Mouse (Mus musculus): Measurements from ENCODE around the gene Ifitm5. TPM values are rescaled to one million over a fixed set of nuclear protein-coding genes. Genes with fewer than 3 reads are reported as not detected.
"Not testable (repeated sequence)": the region's sequence is repeated elsewhere in the genome, so short reads cannot be mapped to it uniquely, and the experiment has no call there.

Gene Ifitm5
- polyA plus RNA-seq, 1 experiment: not detected

DNA sequence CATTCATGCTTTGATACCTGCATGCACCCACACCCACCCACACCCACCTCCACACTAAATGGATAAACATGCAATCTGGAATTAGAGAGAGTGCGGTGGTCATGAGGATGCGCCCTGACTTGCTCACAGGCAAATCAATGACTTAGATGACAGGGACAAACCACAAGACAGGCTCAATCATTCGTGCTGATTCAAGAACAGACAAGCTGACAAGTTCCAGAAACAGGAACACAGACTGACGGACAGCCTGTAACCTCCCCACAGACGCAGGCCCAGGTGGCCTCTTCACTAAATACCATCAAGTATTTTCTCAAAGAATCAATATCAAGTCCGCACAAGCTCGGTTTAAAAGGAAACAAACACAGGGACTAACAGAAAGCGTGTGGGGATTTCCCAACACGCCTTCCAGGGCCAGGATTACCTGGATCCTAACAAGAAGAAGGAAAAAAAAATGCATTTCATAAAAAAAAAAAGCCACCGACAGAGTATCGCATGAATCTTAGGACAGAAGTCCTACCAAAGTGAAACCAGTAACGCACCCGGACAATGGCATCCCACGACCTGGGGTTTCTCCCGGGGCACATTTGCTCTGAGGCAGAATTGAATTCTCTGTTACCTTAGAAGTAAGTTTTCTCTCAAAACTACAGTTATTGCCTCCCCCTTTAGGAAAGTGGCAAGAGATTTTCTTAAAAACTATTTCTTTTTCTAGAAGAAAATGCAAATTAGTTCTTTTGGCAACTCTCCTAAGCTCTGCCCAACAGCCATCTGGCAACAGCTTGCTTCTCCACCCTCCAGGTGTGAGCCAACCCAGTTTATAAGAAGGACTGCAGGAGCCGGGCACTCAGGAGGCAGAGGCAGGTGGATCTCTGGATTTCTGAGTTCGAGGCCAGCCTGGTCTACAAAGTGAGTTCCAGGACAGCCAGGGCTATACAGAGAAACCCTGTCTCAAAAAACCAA, 37.4 kb upstream of the Ifitm5 start:
- no peak overlapping the region for H3K27ac ChIP-seq (ENCODE audit: control insufficient read depth, insufficient read depth, low read depth, low read length, poor library complexity)
- WGBS: 40% methylated on average over 17 of the region's 17 CpGs
- H3K4me1 ChIP-seq (ENCODE audit: control insufficient read depth, insufficient read depth, low read length): peaks cover 7% of the 10 kb centered on the region
- TF ChIP-seq CTCF (IDR thresholded peaks at IDR 0.05; ENCODE audit: control insufficient read depth, insufficient read depth, low read length) (no peak), POLR2A (IDR thresholded peaks at IDR 0.05; ENCODE audit: borderline replicate concordance, control insufficient read depth, low read depth, low read length) (no peak)
- no peak overlapping the region for H3K4me3 ChIP-seq (replicated peaks; ENCODE audit: control insufficient read depth, low read depth, low read length)

DNA sequence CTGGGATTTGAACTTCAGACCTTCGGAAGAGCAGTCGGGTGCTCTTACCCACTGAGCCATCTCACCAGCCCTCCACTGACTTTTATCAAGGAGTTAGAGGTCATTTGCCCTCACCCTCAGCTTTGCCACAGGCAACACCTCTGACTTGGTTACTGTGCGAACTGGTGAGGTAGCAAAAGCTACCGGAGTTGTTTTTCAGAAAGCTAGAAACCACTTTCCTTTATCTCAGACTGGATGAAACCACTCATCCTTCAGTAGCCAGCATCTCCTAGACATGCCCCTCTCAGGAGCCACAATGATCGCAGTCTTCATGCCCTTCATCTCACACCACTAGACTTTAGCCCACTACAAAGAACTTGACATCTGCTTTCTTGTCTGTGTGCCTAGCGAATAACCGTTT, 32.9 kb upstream of the Ifitm5 start:
- TF ChIP-seq CTCF (IDR thresholded peaks at IDR 0.05; ENCODE audit: control insufficient read depth, insufficient read depth, low read length) (no peak), POLR2A (IDR thresholded peaks at IDR 0.05; ENCODE audit: borderline replicate concordance, control insufficient read depth, low read depth, low read length) (no peak)
- Histone ChIP-seq H3K4me1 (ENCODE audit: control insufficient read depth, insufficient read depth, low read length) (peaks cover 6% of the 10 kb centered on the region), H3K27ac (ENCODE audit: control insufficient read depth, insufficient read depth, low read depth, low read length, poor library complexity) (no peak overlapping the region), H3K4me3 (replicated peaks; ENCODE audit: control insufficient read depth, low read depth, low read length) (no peak overlapping the region)
- WGBS: 65% methylated on average over 7 of the region's 7 CpGs

DNA sequence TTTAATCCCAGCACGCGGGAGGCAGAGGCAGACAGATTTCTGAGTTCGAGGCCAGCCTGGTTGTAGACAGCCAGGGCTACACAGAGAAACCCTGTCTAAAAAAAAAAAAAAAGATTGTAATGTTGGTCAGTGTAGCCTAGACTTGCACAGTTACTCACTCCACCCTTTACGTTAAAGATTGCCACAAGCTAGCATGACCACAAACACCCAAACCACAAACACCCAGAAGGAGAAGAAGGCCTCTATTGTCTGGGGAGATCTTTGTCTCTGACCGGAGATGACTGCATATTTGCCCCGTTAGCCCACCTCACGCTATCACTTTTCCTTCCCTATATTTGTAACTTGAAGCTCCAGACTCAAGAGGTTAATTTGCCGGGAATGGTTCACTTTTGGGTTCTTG, 31.6 kb upstream of the Ifitm5 start:
- Histone ChIP-seq H3K27ac (ENCODE audit: control insufficient read depth, insufficient read depth, low read depth, low read length, poor library complexity) (peak overlapping the region; percentile 34), H3K4me1 (ENCODE audit: control insufficient read depth, insufficient read depth, low read length) (peaks cover 6% of the 10 kb centered on the region), H3K4me3 (replicated peaks; ENCODE audit: control insufficient read depth, low read depth, low read length) (no peak overlapping the region)
- WGBS: 16% methylated on average over 8 of the region's 8 CpGs
- TF ChIP-seq CTCF (IDR thresholded peaks at IDR 0.05; ENCODE audit: control insufficient read depth, insufficient read depth, low read length) (no peak), POLR2A (IDR thresholded peaks at IDR 0.05; ENCODE audit: borderline replicate concordance, control insufficient read depth, low read depth, low read length) (no peak)

DNA sequence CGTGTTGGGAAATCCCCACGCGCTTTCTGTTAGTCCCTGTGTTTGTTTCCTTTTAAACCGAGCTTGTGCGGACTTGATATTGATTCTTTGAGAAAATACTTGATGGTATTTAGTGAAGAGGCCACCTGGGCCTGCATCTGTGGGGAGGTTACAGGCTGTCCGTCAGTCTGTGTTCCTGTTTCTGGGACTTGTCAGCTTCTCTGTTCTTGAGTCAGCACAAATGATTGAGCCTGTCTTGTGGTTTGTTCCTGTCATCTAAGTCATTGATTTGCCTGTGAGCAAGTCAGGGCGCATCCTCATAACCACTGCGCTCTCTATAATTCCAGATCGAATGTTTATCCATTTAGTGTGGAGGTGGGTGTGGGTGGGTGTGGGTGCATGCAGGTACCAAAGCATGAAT, 26.6 kb upstream of the Ifitm5 start:
- H3K4me1 ChIP-seq (ENCODE audit: control insufficient read depth, insufficient read depth, low read length); H3K27ac ChIP-seq (ENCODE audit: control insufficient read depth, insufficient read depth, low read depth, low read length, poor library complexity); H3K4me3 ChIP-seq (replicated peaks; ENCODE audit: control insufficient read depth, low read depth, low read length): not testable (repeated sequence)
- WGBS: 60% methylated on average over 9 of the region's 9 CpGs

DNA sequence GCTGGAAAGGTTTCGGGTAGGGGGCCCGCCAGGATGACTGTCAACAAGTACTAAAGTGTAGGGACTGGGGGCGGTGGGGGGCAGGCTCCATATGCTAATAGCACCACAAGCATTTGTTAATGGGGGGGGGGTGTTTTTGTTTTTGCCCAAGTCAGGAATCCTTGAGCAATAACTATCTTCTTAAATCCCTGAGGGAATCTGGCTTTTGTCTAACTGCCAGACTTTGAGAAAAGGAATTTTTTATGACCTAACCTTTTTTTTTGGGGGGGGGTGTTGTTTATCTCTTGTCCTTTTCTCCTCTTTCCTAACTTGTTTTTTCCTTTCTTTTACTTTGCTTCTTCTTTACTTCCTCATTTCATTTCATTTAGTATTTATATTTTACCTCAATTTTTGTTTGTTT, 25.4 kb upstream of the Ifitm5 start:
- WGBS: 72% methylated on average over 3 of the region's 3 CpGs
- TF ChIP-seq CTCF (IDR thresholded peaks at IDR 0.05; ENCODE audit: control insufficient read depth, insufficient read depth, low read length) (no peak), POLR2A (IDR thresholded peaks at IDR 0.05; ENCODE audit: borderline replicate concordance, control insufficient read depth, low read depth, low read length) (no peak)
- H3K4me1 ChIP-seq (ENCODE audit: control insufficient read depth, insufficient read depth, low read length): no peaks in the 10 kb centered on the region; the same call in 1 of the 2 replicates
- H3K4me3 ChIP-seq (replicated peaks; ENCODE audit: control insufficient read depth, low read depth, low read length): no peak overlapping the region
- no peak overlapping the region for H3K27ac ChIP-seq (ENCODE audit: control insufficient read depth, insufficient read depth, low read depth, low read length, poor library complexity)

DNA sequence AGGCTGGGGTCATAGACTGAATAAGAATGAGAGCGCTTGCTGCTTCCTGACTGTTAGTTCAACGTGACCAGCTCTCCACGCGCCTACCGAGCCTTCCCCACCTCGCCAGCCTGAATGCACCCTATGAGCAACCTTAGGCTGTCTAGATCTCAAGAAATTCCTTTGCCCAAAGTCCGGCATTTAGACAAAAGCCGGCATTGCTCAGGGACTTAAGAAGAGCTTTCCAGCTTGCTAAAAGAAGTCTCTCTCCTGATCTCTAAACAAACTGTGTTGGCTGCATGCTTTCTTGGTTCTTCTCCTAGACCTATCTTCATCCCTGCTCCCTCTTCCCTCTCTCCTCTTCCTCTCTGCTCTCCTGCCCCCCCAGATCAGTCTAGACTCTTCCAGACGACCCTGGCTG, 24.8 kb upstream of the Ifitm5 start:
- 28% methylated on average over 9 of the region's 9 CpGs for WGBS
- Histone ChIP-seq H3K4me3 (replicated peaks; ENCODE audit: control insufficient read depth, low read depth, low read length) (no peak overlapping the region), H3K27ac (ENCODE audit: control insufficient read depth, insufficient read depth, low read depth, low read length, poor library complexity) (no peak overlapping the region), H3K4me1 (ENCODE audit: control insufficient read depth, insufficient read depth, low read length) (no peaks in the 10 kb centered on the region; the same call in 1 of the 2 replicates)
- TF ChIP-seq POLR2A (IDR thresholded peaks at IDR 0.05; ENCODE audit: borderline replicate concordance, control insufficient read depth, low read depth, low read length): no peak

DNA sequence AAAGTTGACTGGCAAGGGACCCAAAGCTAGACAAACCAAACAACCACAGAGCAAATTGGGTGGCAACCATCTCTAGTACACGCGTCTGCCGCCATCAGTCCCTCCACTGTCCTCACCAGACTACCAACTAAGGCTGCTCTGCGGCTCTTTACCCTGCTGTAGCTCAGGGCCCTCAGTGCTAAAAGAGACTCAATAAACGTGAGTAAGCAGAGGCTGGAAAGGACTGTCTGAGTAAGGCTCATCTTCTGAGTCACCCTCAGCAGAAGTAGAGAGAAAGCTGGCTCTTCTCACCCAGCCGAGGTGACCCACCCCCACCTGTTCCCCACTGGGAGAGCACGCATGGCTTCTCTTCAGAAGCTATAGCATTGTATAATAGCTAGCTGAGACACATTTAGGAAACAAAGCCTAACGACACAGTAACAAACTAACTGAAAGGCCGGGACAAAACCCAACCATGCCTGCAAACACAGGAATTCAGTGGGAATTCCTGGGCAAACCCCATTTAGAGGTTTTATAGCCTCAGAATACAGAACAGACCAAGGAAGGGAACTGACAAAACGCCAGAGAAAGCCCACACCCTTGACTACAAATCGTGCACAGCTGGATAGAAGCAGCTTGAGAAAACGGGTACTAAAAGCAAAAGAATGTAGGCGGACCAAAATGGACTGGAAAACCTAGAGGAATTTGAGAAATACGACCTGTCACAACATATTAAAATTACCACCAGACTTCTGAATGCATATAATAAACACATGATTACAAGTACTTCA, 23.5 kb upstream of the Ifitm5 start:
- TF ChIP-seq CTCF (IDR thresholded peaks at IDR 0.05; ENCODE audit: control insufficient read depth, insufficient read depth, low read length): no peak
- TF ChIP-seq POLR2A (IDR thresholded peaks at IDR 0.05; ENCODE audit: borderline replicate concordance, control insufficient read depth, low read depth, low read length): no peak

DNA sequence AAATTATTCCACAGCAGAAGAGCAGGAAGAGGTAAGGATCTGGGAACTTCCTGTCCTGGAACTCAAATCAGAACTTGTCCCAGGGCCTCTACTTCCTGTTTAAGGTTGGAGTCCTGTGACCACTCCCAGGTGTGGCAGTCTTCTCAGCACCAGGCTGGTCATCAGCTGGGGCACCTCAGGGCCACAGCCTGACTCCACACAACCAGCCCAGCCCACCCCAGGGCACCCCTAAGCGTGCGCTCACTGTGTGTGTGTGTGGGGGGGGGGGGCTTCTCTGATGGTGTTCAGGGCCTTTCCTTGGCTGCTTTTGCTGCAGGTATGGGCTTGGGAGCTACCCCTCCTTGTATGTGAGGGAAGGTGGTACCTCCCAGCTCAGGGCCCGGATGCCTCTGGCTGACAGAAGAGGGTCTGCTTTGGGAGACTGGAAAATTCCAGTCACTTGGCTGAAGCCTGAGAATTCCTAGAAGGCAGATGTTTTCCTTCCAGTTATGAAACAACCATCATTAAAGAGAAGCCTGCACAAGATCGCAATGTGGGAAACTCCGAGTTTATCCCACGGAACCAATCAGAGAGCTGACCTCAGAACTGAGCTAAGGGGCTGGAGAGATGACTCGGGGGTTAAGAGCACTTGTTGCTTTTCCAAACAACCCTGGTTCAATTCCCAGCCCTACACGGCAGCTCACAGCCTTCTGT, 21.5 kb upstream of the Ifitm5 start:
- TF ChIP-seq CTCF (IDR thresholded peaks at IDR 0.05; ENCODE audit: control insufficient read depth, insufficient read depth, low read length) (no peak), POLR2A (IDR thresholded peaks at IDR 0.05; ENCODE audit: borderline replicate concordance, control insufficient read depth, low read depth, low read length) (no peak)
- Histone ChIP-seq H3K27ac (ENCODE audit: control insufficient read depth, insufficient read depth, low read depth, low read length, poor library complexity) (no peak overlapping the region), H3K4me3 (replicated peaks; ENCODE audit: control insufficient read depth, low read depth, low read length) (no peak overlapping the region), H3K4me1 (ENCODE audit: control insufficient read depth, insufficient read depth, low read length) (no peaks in the 10 kb centered on the region; the same call in 1 of the 2 replicates)
- WGBS: 85% methylated on average over 8 of the region's 8 CpGs

More for the DNA sequence above, 23.5 kb upstream of the Ifitm5 start:
- Histone ChIP-seq H3K4me3 (replicated peaks; ENCODE audit: control insufficient read depth, low read depth, low read length) (no peak overlapping the region), H3K4me1 (ENCODE audit: control insufficient read depth, insufficient read depth, low read length) (no peaks in the 10 kb centered on the region; the same call in 1 of the 2 replicates), H3K27ac (ENCODE audit: control insufficient read depth, insufficient read depth, low read depth, low read length, poor library complexity) (no peak overlapping the region)
- 61% methylated on average over 14 of the region's 14 CpGs for WGBS

Data from bone marrow, adult 2 months (tissue).